Mouse (Mus musculus): ENCODE measurements around the gene Nrcam. TPM values are rescaled to one million over a fixed set of nuclear protein-coding genes. Genes with fewer than 3 reads are reported as not detected.

Nrcam gene
- polyA plus RNA-seq, 1 experiment from 2014 or later, result 5.0 TPM

DNA sequence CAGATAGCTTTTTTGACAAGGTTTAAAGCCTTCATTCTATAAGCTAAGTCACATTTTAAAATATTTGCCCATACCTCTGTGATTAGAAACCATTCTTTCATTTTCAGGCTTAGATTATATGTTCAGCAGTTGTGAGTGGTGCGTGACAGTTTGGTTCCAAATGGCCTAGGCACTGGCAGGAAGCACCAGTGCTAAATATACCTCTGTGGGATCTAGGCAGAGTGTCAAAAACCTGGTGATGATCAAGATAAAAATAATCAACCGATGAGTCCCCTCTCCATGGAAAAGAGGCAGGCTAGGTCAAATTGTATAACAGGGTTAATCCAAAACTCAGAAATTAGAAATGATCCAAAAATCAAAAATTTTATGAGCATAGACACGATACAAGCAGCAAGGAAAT lies 82.3 kb downstream of the Nrcam start:
- WGBS, result 69% methylated on average over 3 of the region's 3 CpGs
- Histone ChIP-seq H3K9ac (no peak overlapping the region), H3K27me3 (replicated peaks) (no peaks in the 10 kb centered on the region), H3K36me3 (no peaks in the 10 kb centered on the region), H3K4me2 (no peak overlapping the region), H3K27ac (no peak overlapping the region), H3K4me1 (no peaks in the 10 kb centered on the region), H3K9me3 (no peaks in the 10 kb centered on the region), H3K4me3 (replicated peaks) (no peak overlapping the region)
- ATAC-seq (ENCODE audit: insufficient read depth, low FRiP score, low read depth), result no peak

DNA sequence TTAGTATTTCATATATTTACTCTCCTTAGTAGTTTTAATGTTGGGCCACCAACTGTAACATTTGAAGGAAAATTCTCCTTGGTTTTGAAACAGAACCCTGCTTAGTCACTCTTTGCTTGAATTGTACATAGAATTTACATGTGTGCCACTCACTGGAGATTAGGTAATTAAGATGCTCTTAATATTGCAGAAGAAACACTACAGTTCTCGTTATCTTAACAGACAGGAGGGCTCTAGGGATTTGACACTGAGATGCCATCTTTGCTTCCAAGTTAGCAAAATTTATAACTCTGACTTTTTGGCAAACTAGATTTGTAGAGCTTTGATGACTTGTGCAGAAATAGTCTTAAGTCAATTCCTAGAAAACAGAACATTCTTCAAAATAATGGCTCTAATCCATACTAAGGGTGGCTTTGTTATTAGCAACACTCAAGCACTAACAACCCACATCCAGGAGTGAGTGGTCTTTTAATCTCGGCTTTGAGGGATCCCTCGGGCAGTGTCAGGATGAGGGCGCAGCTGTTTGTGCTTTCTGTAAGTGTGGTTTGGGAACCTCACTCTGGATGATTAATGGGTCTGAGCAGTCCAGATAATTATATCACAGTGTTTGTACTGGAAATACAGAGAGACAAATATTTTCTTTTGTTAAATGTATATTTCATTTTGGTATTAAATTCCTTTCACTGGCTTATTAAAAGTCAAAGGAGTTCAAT lies 93.6 kb downstream of the Nrcam start:
- ATAC-seq (ENCODE audit: insufficient read depth, low FRiP score, low read depth), result no peak

DNA sequence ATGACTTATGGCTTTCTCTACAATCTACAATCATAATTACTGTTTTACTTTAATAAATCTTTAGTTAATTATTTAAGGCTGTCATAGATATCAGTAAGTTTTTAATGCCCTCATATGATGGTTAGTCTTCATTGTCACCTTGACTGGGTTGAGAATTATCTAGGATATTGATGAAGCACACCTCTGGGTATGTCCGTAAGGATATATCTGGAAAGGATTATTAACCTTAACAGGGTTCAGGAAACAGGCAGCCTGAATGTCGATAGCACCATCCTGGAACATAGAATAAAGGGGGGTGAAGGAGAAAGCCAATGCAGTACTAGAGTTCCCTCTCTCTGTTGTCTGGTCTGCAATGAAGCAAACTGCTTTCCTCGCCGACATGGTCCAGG lies 94.2 kb downstream of the Nrcam start:
- no peak for ATAC-seq (ENCODE audit: insufficient read depth, low FRiP score, low read depth)
- no peaks in the 10 kb centered on the region for H3K36me3 ChIP-seq
- 86% methylated on average over 4 of the region's 4 CpGs for WGBS

More for the DNA sequence above, 93.6 kb downstream of the Nrcam start:
- WGBS, result 42% methylated on average over 4 of the region's 4 CpGs
- Histone ChIP-seq H3K9me3 (no peaks in the 10 kb centered on the region), H3K36me3 (no peaks in the 10 kb centered on the region), H3K27ac (no peak overlapping the region), H3K4me1 (no peaks in the 10 kb centered on the region), H3K4me2 (no peak overlapping the region), H3K9ac (no peak overlapping the region), H3K27me3 (replicated peaks) (no peaks in the 10 kb centered on the region), H3K4me3 (replicated peaks) (no peak overlapping the region)

GRCm38 (mm10) chr12:44424011-44424410 lies 95.3 kb downstream of the Nrcam start:
- 84% methylated on average over 3 of the region's 3 CpGs for WGBS
- ATAC-seq (ENCODE audit: insufficient read depth, low FRiP score, low read depth), result no peak

More for the DNA sequence above, 94.2 kb downstream of the Nrcam start:
- no peaks in the 10 kb centered on the region for H3K4me1 ChIP-seq
- H3K9ac ChIP-seq, result no peak overlapping the region
- H3K4me2 ChIP-seq, result no peak overlapping the region
- no peak overlapping the region for H3K4me3 ChIP-seq (replicated peaks)
- H3K9me3 ChIP-seq, result no peaks in the 10 kb centered on the region
- H3K27me3 ChIP-seq (replicated peaks), result no peaks in the 10 kb centered on the region
- H3K27ac ChIP-seq, result no peak overlapping the region

GRCm38 (mm10) chr12:44425040-44425439 lies 96.4 kb downstream of the Nrcam start:
- no peaks in the 10 kb centered on the region for H3K9me3 ChIP-seq
- H3K27ac ChIP-seq, result no peak overlapping the region
- H3K36me3 ChIP-seq, result no peaks in the 10 kb centered on the region
- no peak overlapping the region for H3K4me2 ChIP-seq
- no peaks in the 10 kb centered on the region for H3K4me1 ChIP-seq
- H3K27me3 ChIP-seq (replicated peaks), result no peaks in the 10 kb centered on the region
- no peak for ATAC-seq (ENCODE audit: insufficient read depth, low FRiP score, low read depth)
- WGBS, result 3% methylated on average over 6 of the region's 6 CpGs
- no peak overlapping the region for H3K4me3 ChIP-seq (replicated peaks)
- H3K9ac ChIP-seq, result no peak overlapping the region

More at GRCm38 (mm10) chr12:44424011-44424410, 95.3 kb downstream of the Nrcam start:
- Histone ChIP-seq H3K4me3 (replicated peaks) (no peak overlapping the region), H3K27me3 (replicated peaks) (no peaks in the 10 kb centered on the region), H3K9me3 (no peaks in the 10 kb centered on the region), H3K4me2 (no peak overlapping the region), H3K9ac (no peak overlapping the region), H3K4me1 (no peaks in the 10 kb centered on the region), H3K27ac (no peak overlapping the region), H3K36me3 (no peaks in the 10 kb centered on the region)

GRCm38 (mm10) chr12:44430335-44430734 lies 101.7 kb downstream of the Nrcam start:
- H3K27ac ChIP-seq, result no peak overlapping the region
- 79% methylated on average over 6 of the region's 6 CpGs for WGBS
- H3K9me3 ChIP-seq, result no peaks in the 10 kb centered on the region
- no peak overlapping the region for H3K4me2 ChIP-seq
- no peaks in the 10 kb centered on the region for H3K4me1 ChIP-seq
- H3K27me3 ChIP-seq (replicated peaks), result no peaks in the 10 kb centered on the region
- no peak overlapping the region for H3K4me3 ChIP-seq (replicated peaks)
- no peak overlapping the region for H3K9ac ChIP-seq
- no peaks in the 10 kb centered on the region for H3K36me3 ChIP-seq
- ATAC-seq (ENCODE audit: insufficient read depth, low FRiP score, low read depth), result no peak

- Histone ChIP-seq H3K36me3 (no peaks in the 10 kb centered on the region), H3K4me2 (no peak overlapping the region), H3K4me1 (no peaks in the 10 kb centered on the region), H3K4me3 (replicated peaks) (no peak overlapping the region), H3K9me3 (no peaks in the 10 kb centered on the region), H3K9ac (no peak overlapping the region), H3K27ac (no peak overlapping the region), H3K27me3 (replicated peaks) (no peaks in the 10 kb centered on the region)
- ATAC-seq (ENCODE audit: insufficient read depth, low FRiP score, low read depth), result no peak
- WGBS, result 58% methylated on average over 7 of the region's 7 CpGs
Measured at GRCm38 (mm10) chr12:44430996-44431395, 102.3 kb downstream of the Nrcam start.

DNA sequence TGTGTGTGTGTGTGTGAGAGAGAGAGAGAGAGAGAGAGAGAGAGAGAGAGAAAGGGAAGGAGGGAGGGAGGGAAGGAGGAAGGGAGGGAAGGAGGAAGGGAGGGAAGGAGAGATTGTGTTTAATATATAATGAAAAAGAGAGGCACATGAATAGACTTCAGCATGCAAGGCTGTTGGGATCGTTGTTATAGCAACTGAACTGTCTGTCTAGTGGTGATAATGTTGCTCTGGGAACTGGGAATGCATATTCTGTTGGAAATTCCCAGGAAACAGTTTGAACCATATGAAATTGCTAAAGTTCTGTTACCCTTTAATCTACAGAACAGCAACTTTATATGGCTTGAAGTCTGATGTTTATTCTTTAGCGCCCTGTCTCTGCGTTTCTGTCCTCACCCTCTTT lies 104.0 kb downstream of the Nrcam start:
- Histone ChIP-seq H3K9ac (no peak overlapping the region), H3K4me2 (no peak overlapping the region), H3K4me3 (replicated peaks) (no peak overlapping the region), H3K36me3 (no peaks in the 10 kb centered on the region), H3K27ac (no peak overlapping the region), H3K4me1 (no peaks in the 10 kb centered on the region), H3K9me3 (no peaks in the 10 kb centered on the region), H3K27me3 (replicated peaks) (no peaks in the 10 kb centered on the region)
- WGBS, result 83% methylated on average over 3 of the region's 3 CpGs
- ATAC-seq (ENCODE audit: insufficient read depth, low FRiP score, low read depth), result no peak

DNA sequence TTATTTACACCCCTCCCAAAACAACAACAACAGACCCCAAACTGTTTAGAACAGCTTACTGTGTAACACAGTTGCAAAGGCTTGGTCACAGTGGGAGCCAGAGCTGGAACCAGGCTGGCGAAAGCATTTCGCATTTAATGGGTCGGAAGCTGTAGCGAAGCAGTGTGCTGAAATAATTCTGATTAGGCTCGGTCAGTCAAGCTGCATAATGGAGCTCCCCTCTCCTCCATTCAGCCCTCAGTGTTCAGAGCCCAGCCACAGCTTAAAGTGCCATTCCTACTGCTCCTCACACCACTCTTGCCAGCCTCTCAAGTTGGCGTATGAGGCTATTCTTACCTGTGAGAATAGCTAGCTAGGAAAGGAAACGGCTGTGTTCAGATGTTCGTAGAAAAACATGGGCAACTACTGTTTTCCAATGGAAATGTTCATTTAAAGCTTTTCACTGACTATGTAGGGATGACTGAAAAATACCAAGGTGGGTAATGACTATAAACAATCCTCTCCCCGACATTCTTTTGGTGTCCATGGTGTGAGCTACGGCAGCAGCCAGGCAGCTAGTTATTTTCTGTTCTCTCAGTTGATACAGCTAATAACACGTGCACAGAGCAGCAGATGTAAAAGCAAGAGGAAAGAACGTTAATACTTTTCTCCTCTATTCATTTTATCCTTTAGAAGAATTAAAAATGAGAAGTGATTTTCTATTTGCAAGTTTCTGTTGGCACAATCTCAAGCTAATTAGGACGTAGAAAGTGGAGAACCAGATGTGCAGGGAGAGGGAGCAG lies 108.6 kb downstream of the Nrcam start:
- H3K4me1 ChIP-seq, result peaks cover 3% of the 10 kb centered on the region; the same call in 1 of the 2 replicates
- H3K9ac ChIP-seq, result no peak overlapping the region
- no peaks in the 10 kb centered on the region for H3K36me3 ChIP-seq
- no peak overlapping the region for H3K27ac ChIP-seq
- 77% methylated on average over 13 of the region's 13 CpGs for WGBS
- H3K4me3 ChIP-seq (replicated peaks), result no peak overlapping the region
- no peaks in the 10 kb centered on the region for H3K27me3 ChIP-seq (replicated peaks)
- no peak for ATAC-seq (ENCODE audit: insufficient read depth, low FRiP score, low read depth)
- H3K9me3 ChIP-seq, result no peaks in the 10 kb centered on the region
- no peak overlapping the region for H3K4me2 ChIP-seq

- no peaks in the 10 kb centered on the region for H3K27me3 ChIP-seq (replicated peaks)
- no peak for ATAC-seq (ENCODE audit: insufficient read depth, low FRiP score, low read depth)
Measured at GRCm38 (mm10) chr12:44438884-44439283, 110.2 kb downstream of the Nrcam start.

DNA sequence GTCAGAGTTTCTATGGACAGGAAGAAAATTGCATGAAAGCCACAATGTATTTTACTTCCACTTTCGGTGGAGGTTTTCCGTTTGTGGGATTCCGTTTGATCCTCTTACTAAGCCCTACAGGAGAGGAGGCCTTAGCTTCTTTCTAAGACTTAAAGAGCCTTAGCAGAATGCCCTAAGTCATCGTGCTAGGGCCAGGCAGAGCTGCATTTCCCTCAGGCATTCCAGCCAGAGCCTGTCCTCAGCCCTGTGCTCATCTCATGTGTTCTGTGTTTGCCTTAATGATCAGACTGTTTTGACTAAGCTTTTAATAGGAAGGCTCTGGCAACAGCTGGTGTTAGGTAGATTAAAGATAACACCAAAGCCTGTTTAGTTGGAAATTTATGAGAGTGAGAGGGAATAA lies 111.5 kb downstream of the Nrcam start:
- no peaks in the 10 kb centered on the region for H3K27me3 ChIP-seq (replicated peaks)
- no peaks in the 10 kb centered on the region for H3K9me3 ChIP-seq
- 51% methylated on average over 4 of the region's 4 CpGs for WGBS
- H3K9ac ChIP-seq, result no peak overlapping the region
- no peaks in the 10 kb centered on the region for H3K36me3 ChIP-seq
- H3K4me3 ChIP-seq (replicated peaks), result no peak overlapping the region
- no peak overlapping the region for H3K27ac ChIP-seq
- H3K4me1 ChIP-seq, result peaks cover 3% of the 10 kb centered on the region; the same call in 1 of the 2 replicates
- ATAC-seq (ENCODE audit: insufficient read depth, low FRiP score, low read depth), result no peak
- no peak overlapping the region for H3K4me2 ChIP-seq

More at GRCm38 (mm10) chr12:44438884-44439283, 110.2 kb downstream of the Nrcam start:
- no peak overlapping the region for H3K9ac ChIP-seq
- peaks cover 3% of the 10 kb centered on the region; the same call in 1 of the 2 replicates for H3K4me1 ChIP-seq
- no peaks in the 10 kb centered on the region for H3K9me3 ChIP-seq
- no peaks in the 10 kb centered on the region for H3K36me3 ChIP-seq
- no peak overlapping the region for H3K27ac ChIP-seq
- H3K4me3 ChIP-seq (replicated peaks), result no peak overlapping the region
- WGBS, result 11% methylated on average over 8 of the region's 8 CpGs
- peak overlapping the region; percentile 21; the same call in 1 of the 2 replicates for H3K4me2 ChIP-seq

GRCm38 (mm10) chr12:44450930-44451329 lies 122.2 kb downstream of the Nrcam start:
- H3K27ac ChIP-seq, result no peak overlapping the region
- no peaks in the 10 kb centered on the region for H3K4me1 ChIP-seq
- 72% methylated on average over 6 of the region's 6 CpGs for WGBS
- H3K36me3 ChIP-seq, result no peaks in the 10 kb centered on the region
- no peak overlapping the region for H3K4me3 ChIP-seq (replicated peaks)
- no peak for ATAC-seq (ENCODE audit: insufficient read depth, low FRiP score, low read depth)
- no peak overlapping the region for H3K9ac ChIP-seq
- no peak overlapping the region for H3K4me2 ChIP-seq
- H3K9me3 ChIP-seq, result no peaks in the 10 kb centered on the region
- H3K27me3 ChIP-seq (replicated peaks), result no peaks in the 10 kb centered on the region
